Mouse (Mus musculus) small intestine, adult 2 months (tissue): ENCODE results near the gene Cd2. TPM values are rescaled to one million over a fixed set of nuclear protein-coding genes. Genes with fewer than 3 reads are reported as not detected.

Source experiments
- H3K27ac ChIP-seq: fragments of 200-500 bp; 2 replicates; pipeline ENCODE4 v1.5.1; 2012; ENCODE audit warnings: low read depth, low read length, control low read depth, inconsistent platforms; ENCODE audit not compliant: insufficient read depth
- H3K27me3 ChIP-seq: fragments of 200-500 bp; 2 replicates; pipeline ENCODE4 v1.6.1; 2012; ENCODE audit warnings: mild to moderate bottlenecking, moderate library complexity, low read length, inconsistent platforms; ENCODE audit not compliant: control insufficient read depth, insufficient read depth
- H3K36me3 ChIP-seq: fragments of 200-500 bp; 2 replicates; pipeline ENCODE4 v1.6.1; 2012; ENCODE audit warnings: mild to moderate bottlenecking, low read length, control low read depth, inconsistent platforms; ENCODE audit not compliant: control insufficient read depth, insufficient read depth
- H3K4me1 ChIP-seq: fragments of 200-500 bp; 2 replicates; pipeline ENCODE4 v1.6.1; 2012; ENCODE audit warnings: low read length, inconsistent platforms, mixed read lengths; ENCODE audit not compliant: control insufficient read depth, insufficient read depth, insufficient read length
- H3K4me3 ChIP-seq: fragments of 200-500 bp; 2 replicates; pipeline ENCODE4 v1.5.1; 2012; ENCODE audit warnings: low read depth, mild to moderate bottlenecking, control low read depth, inconsistent platforms, low read length, moderate library complexity
- CTCF ChIP-seq: fragments of 200-500 bp; IDR thresholded peaks from 2 replicates; pipeline ENCODE4 v1.5.1; 2012; ENCODE audit warnings: low read depth, mild to moderate bottlenecking, control low read depth, inconsistent platforms, low read length, moderate library complexity, mixed read lengths; ENCODE audit not compliant: insufficient replicate concordance, insufficient read length; ENCODE audit errors: extremely low read depth
- POLR2A ChIP-seq: fragments of 200-500 bp; IDR thresholded peaks from 2 replicates; pipeline ENCODE4 v1.6.1; 2012; ENCODE audit warnings: low read depth, mild to moderate bottlenecking, control low read depth, inconsistent platforms, low read length, moderate library complexity
- WGBS: fragments of 180-500 bp; shearing (Covaris S2); methylation state at CpG from one replicate; pipeline ENCODE4 v1.1.7; 2018; 5-methylcytosine and 5-hydroxymethylcytosine counted together
- polyA plus RNA-seq: library from polyadenylated mRNA; depleted of rRNA; stranded (reverse); fragments of >200 nt; gene quantifications from 2 replicates; pipeline ENCODE4 v1.2.3, GENCODE M21; 2012; rRNA removed

The Cd2 gene
- polyA plus RNA-seq, result 0.80 and 2.1 TPM in 2 replicates

- H3K27ac ChIP-seq, result no peak within 1 kb of the TSS
- WGBS, result 15% methylated on average over 4 of the region's 4 CpGs
- H3K27me3 ChIP-seq, result no peaks in the 10 kb centered on the region
- H3K36me3 ChIP-seq, result no peaks in the 10 kb centered on the region
- TF ChIP-seq CTCF, result no peak
- TF ChIP-seq POLR2A, result no peak
- peak within 1 kb of the TSS; percentile 48 for H3K4me3 ChIP-seq
- H3K4me1 ChIP-seq, result no peaks in the 10 kb centered on the region
Observed at GRCm38 (mm10) chr3:101287911-101288311, at the start of gene Cd2. Gene Cd2, minus strand, starts transcription at chr3:101287939.

DNA sequence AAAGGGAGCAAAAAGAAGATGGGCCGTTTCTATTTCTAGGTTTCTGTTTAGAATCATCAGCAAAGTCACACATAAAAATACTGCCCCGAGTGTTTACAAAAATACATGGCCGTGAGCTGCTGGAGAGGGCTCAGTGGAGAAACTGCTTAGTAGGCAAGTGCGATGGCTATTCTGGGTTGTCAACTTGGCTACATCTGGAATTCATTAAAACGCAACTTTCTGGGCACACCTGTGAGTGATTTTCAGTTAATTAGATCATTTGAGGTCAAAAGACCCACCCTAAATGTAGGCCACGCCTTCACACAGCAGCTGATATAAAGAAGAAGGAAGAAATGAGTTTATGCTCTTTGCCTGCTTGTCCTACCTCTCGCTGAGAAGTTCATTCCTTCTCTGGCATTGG is 40.9 kb upstream of the Cd2 start:
- no peak overlapping the region for H3K27ac ChIP-seq
- no peak overlapping the region for H3K4me3 ChIP-seq
- no peaks in the 10 kb centered on the region for H3K27me3 ChIP-seq
- no peaks in the 10 kb centered on the region for H3K36me3 ChIP-seq
- WGBS, result 63% methylated on average over 7 of the region's 7 CpGs
- TF ChIP-seq POLR2A (no peak), CTCF (no peak)
- no peaks in the 10 kb centered on the region for H3K4me1 ChIP-seq

- H3K4me1 ChIP-seq, result no peaks in the 10 kb centered on the region
- no peaks in the 10 kb centered on the region for H3K36me3 ChIP-seq
- no peaks in the 10 kb centered on the region for H3K27me3 ChIP-seq
- no peak overlapping the region for H3K4me3 ChIP-seq
- no peak for TF ChIP-seq CTCF
- no peak for TF ChIP-seq POLR2A
- WGBS, result 84% methylated on average over 2 of the region's 2 CpGs
- no peak overlapping the region for H3K27ac ChIP-seq
Observed at GRCm38 (mm10) chr3:101327248-101327647, 39.5 kb upstream of the Cd2 start.

GRCm38 (mm10) chr3:101322437-101322836 is 34.7 kb upstream of the Cd2 start:
- Histone ChIP-seq H3K4me1 (no peaks in the 10 kb centered on the region), H3K4me3 (no peak overlapping the region), H3K27ac (no peak overlapping the region), H3K27me3 (no peaks in the 10 kb centered on the region), H3K36me3 (no peaks in the 10 kb centered on the region)
- WGBS, result 67% methylated on average over 10 of the region's 10 CpGs
- no peak for TF ChIP-seq POLR2A
- TF ChIP-seq CTCF, result no peak

GRCm38 (mm10) chr3:101320874-101321273 is 33.1 kb upstream of the Cd2 start:
- TF ChIP-seq CTCF, result no peak
- TF ChIP-seq POLR2A, result no peak
- WGBS, result 66% methylated on average over 7 of the region's 7 CpGs
- no peaks in the 10 kb centered on the region for H3K36me3 ChIP-seq
- no peak overlapping the region for H3K27ac ChIP-seq
- no peaks in the 10 kb centered on the region for H3K27me3 ChIP-seq
- no peaks in the 10 kb centered on the region for H3K4me1 ChIP-seq
- H3K4me3 ChIP-seq, result no peak overlapping the region

DNA sequence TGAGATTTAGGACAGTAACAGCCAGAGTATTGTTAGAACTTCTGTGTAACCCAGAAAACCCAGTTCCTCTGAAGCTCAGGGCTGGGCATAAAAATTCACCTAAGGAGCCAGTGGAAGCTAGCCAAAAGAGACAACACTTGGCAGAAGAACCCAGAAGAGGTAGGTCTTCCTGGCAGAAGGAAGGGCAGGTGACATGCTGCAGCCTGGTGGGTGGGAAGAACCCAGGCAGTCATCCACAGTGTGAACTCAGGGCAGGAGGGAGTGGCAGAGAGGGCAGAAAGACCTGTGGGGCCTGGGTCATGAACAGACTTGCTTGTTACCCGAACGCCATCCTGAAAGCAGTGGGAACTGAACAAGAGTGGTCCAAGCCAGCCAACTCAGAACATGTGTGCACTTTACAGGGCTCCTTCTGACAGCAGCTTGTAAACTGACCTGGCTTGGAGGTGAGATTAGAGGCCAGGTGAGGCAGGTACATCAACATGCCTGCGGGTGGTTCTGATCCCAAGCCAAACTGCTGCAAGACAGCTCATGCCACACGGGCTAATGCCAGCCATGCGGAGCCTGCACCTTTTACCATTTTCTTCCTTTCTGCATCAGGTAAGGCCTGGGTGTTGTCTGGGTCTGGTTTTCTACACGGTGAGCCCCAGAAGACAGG is 30.9 kb upstream of the Cd2 start:
- no peaks in the 10 kb centered on the region for H3K36me3 ChIP-seq
- no peaks in the 10 kb centered on the region for H3K4me1 ChIP-seq
- no peak overlapping the region for H3K4me3 ChIP-seq
- 80% methylated on average over 6 of the region's 6 CpGs for WGBS
- TF ChIP-seq POLR2A (no peak), CTCF (no peak)
- H3K27me3 ChIP-seq, result no peaks in the 10 kb centered on the region
- no peak overlapping the region for H3K27ac ChIP-seq

GRCm38 (mm10) chr3:101318115-101318514 is 30.4 kb upstream of the Cd2 start:
- TF ChIP-seq CTCF (peak; percentile 60; the same call in 1 of the 2 replicates), POLR2A (no peak)
- Histone ChIP-seq H3K36me3 (no peaks in the 10 kb centered on the region), H3K27me3 (no peaks in the 10 kb centered on the region), H3K4me1 (no peaks in the 10 kb centered on the region), H3K4me3 (no peak overlapping the region), H3K27ac (no peak overlapping the region)
- 73% methylated on average over 6 of the region's 6 CpGs for WGBS
